Mouse (Mus musculus): ENCODE results near the gene St7. TPM values are rescaled to one million over a fixed set of nuclear protein-coding genes. Genes with fewer than 3 reads are reported as not detected.
A peak's percentile ranks its signal among the peaks of the same experiment; 100 is the strongest.
"Not testable (repeated sequence)": the region's sequence is repeated elsewhere in the genome, so short reads cannot be mapped to it uniquely, and the experiment has no call there.

Gene St7
- polyA plus RNA-seq, 1 experiment from 2014 or later = 32.9 TPM

DNA sequence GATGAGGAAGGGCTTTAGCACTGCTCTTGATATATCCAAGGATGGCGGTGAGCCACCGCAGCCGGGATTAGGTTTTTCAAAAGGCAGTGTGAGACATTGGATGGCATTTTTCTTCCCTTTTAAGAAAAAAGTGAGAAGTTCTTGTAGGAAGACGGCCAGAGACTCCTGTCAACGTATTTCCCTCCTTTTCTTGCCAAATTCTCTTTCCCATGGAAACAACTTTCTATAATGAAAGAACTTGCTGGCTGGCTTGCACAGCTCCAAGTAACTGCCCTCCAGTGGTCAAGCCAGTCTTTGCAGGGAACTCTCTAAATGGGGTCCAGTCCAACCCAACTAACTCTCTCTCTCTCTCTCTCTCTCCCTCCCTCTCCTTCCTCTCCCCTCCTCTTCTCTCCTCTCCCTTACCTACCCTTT, 3.6 kb downstream of the St7 start:
- Histone ChIP-seq H3K36me3 (ENCODE audit: control insufficient read depth, insufficient read depth, low read length) (no peaks in the 10 kb centered on the region), H3K27me3 (ENCODE audit: control insufficient read depth, insufficient read depth, low read length) (no peaks in the 10 kb centered on the region), H3K9me3 (ENCODE audit: control insufficient read depth, low read length) (no peaks in the 10 kb centered on the region), H3K9ac (ENCODE audit: low read length) (no peak overlapping the region), H3K4me1 (replicated peaks; ENCODE audit: control insufficient read depth, insufficient read depth, low read length) (0 out of 2 replicates have a peak, but pooled peaks cover 2% of the 10 kb centered on the region), H3K27ac (ENCODE audit: low read depth, low read length) (no peak overlapping the region), H3K4me3 (ENCODE audit: low read depth, low read length) (no peak overlapping the region), H3K4me2 (ENCODE audit: low read depth, low read length, severe bottlenecking) (no peak overlapping the region)
- 59% methylated on average over 5 of the region's 5 CpGs for WGBS
- ATAC-seq (replicated peaks; ENCODE audit: low FRiP score) (no peak), DNase-seq (ENCODE audit: low spot score) (peak; percentile 61)

DNA sequence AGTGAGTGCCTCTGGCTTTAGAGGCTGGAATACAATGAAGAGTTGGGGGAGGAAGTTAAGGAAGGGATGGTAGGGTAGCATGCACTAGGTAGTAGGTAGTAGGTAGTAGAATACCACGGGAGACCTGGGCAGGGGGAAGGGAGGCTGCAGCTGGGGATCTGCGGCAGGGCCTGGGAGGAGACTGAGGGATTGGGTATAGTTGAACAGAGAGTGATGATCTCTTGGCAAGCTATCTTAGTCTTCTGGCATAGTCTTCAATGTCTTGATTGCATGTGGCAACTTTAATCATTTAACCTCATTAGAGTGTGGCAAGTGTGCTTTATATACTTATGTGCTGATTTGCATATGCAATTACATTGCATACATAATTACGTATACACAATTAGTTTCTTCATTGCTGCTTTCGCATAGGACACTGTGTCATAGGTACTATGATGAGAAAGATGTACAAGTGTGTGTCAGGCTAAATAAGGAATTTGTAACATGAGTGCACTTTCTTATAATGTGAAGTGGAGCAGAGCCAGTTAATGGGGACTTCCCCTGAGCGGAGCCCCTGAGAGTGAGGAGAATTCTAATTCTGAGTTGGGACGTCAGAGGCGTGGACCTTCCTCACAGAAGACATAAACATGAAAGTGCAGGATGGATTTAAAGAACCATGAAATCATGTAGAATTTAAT, 8.3 kb downstream of the St7 start:
- Histone ChIP-seq H3K9ac (ENCODE audit: low read length) (no peak overlapping the region), H3K27me3 (ENCODE audit: control insufficient read depth, insufficient read depth, low read length) (no peaks in the 10 kb centered on the region), H3K4me1 (replicated peaks; ENCODE audit: control insufficient read depth, insufficient read depth, low read length) (0 out of 2 replicates have a peak, but pooled peaks cover under 1% of the 10 kb centered on the region), H3K9me3 (ENCODE audit: control insufficient read depth, low read length) (no peaks in the 10 kb centered on the region), H3K4me3 (ENCODE audit: low read depth, low read length) (no peak overlapping the region), H3K27ac (ENCODE audit: low read depth, low read length) (no peak overlapping the region), H3K36me3 (ENCODE audit: control insufficient read depth, insufficient read depth, low read length) (no peaks in the 10 kb centered on the region), H3K4me2 (ENCODE audit: low read depth, low read length, severe bottlenecking) (no peak overlapping the region)
- DNase-seq (ENCODE audit: low spot score) = no peak
- WGBS = 62% methylated on average over 7 of the region's 7 CpGs
- ATAC-seq (replicated peaks; ENCODE audit: low FRiP score) = peak; percentile 28

- H3K4me1 ChIP-seq (replicated peaks; ENCODE audit: control insufficient read depth, insufficient read depth, low read length); H3K27me3 ChIP-seq (ENCODE audit: control insufficient read depth, insufficient read depth, low read length); H3K27ac ChIP-seq (ENCODE audit: low read depth, low read length); ATAC-seq (replicated peaks; ENCODE audit: low FRiP score); DNase-seq (ENCODE audit: low spot score); H3K4me2 ChIP-seq (ENCODE audit: low read depth, low read length, severe bottlenecking); H3K9me3 ChIP-seq (ENCODE audit: control insufficient read depth, low read length); H3K9ac ChIP-seq (ENCODE audit: low read length); H3K4me3 ChIP-seq (ENCODE audit: low read depth, low read length); H3K36me3 ChIP-seq (ENCODE audit: control insufficient read depth, insufficient read depth, low read length): not testable (repeated sequence)
- 87% methylated on average over 1 of the region's 1 CpGs for WGBS
Measured at GRCm38 (mm10) chr6:17704038-17704437, 11.3 kb downstream of the St7 start.

DNA sequence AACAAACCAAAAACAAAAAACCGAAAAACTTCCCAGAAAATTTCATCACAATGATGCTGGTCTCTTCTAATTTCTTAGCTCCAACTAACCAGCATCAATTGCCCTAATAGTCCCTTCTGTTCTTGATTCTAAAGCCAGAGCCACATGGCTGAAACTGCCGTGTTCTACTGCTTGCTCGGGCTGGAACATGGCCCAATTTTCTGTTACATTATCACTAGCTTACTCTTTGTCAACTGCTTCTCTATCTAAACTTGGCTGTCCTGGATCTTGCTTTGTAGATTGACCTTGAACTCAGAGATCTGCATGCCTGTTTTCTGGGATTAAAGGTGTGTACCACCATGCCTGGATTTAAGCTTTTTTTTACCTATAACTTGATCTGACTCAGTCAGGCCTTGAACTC, 13.2 kb downstream of the St7 start:
- Histone ChIP-seq H3K9ac (ENCODE audit: low read length) (no peak overlapping the region), H3K4me3 (ENCODE audit: low read depth, low read length) (no peak overlapping the region), H3K9me3 (ENCODE audit: control insufficient read depth, low read length) (no peaks in the 10 kb centered on the region), H3K27me3 (ENCODE audit: control insufficient read depth, insufficient read depth, low read length) (no peaks in the 10 kb centered on the region), H3K4me1 (replicated peaks; ENCODE audit: control insufficient read depth, insufficient read depth, low read length) (no peaks in the 10 kb centered on the region), H3K4me2 (ENCODE audit: low read depth, low read length, severe bottlenecking) (no peak overlapping the region), H3K27ac (ENCODE audit: low read depth, low read length) (no peak overlapping the region), H3K36me3 (ENCODE audit: control insufficient read depth, insufficient read depth, low read length) (no peaks in the 10 kb centered on the region)
- 95% methylated on average over 3 of the region's 3 CpGs for WGBS
- no peak for ATAC-seq (replicated peaks; ENCODE audit: low FRiP score)
- DNase-seq (ENCODE audit: low spot score) = no peak

GRCm38 (mm10) chr6:17718978-17719377, 26.2 kb downstream of the St7 start:
- Histone ChIP-seq H3K9me3 (ENCODE audit: control insufficient read depth, low read length) (no peaks in the 10 kb centered on the region), H3K27ac (ENCODE audit: low read depth, low read length) (no peak overlapping the region), H3K36me3 (ENCODE audit: control insufficient read depth, insufficient read depth, low read length) (no peaks in the 10 kb centered on the region), H3K27me3 (ENCODE audit: control insufficient read depth, insufficient read depth, low read length) (no peaks in the 10 kb centered on the region), H3K9ac (ENCODE audit: low read length) (no peak overlapping the region), H3K4me2 (ENCODE audit: low read depth, low read length, severe bottlenecking) (no peak overlapping the region), H3K4me3 (ENCODE audit: low read depth, low read length) (no peak overlapping the region), H3K4me1 (replicated peaks; ENCODE audit: control insufficient read depth, insufficient read depth, low read length) (no peaks in the 10 kb centered on the region)
- ATAC-seq (replicated peaks; ENCODE audit: low FRiP score) (no peak), DNase-seq (ENCODE audit: low spot score) (no peak)
- 93% methylated on average over 7 of the region's 7 CpGs for WGBS

- no peak overlapping the region for H3K4me3 ChIP-seq (ENCODE audit: low read depth, low read length)
- no peak overlapping the region for H3K9ac ChIP-seq (ENCODE audit: low read length)
- ATAC-seq (replicated peaks; ENCODE audit: low FRiP score) (no peak), DNase-seq (ENCODE audit: low spot score) (no peak)
- no peak overlapping the region for H3K4me2 ChIP-seq (ENCODE audit: low read depth, low read length, severe bottlenecking)
- no peaks in the 10 kb centered on the region for H3K4me1 ChIP-seq (replicated peaks; ENCODE audit: control insufficient read depth, insufficient read depth, low read length)
- no peak overlapping the region for H3K27ac ChIP-seq (ENCODE audit: low read depth, low read length)
- no peaks in the 10 kb centered on the region for H3K36me3 ChIP-seq (ENCODE audit: control insufficient read depth, insufficient read depth, low read length)
- no peaks in the 10 kb centered on the region for H3K9me3 ChIP-seq (ENCODE audit: control insufficient read depth, low read length)
- no peaks in the 10 kb centered on the region for H3K27me3 ChIP-seq (ENCODE audit: control insufficient read depth, insufficient read depth, low read length)
- WGBS = 96% methylated on average over 5 of the region's 5 CpGs
Measured at GRCm38 (mm10) chr6:17719423-17719822, 26.7 kb downstream of the St7 start.

- Histone ChIP-seq H3K9me3 (ENCODE audit: control insufficient read depth, low read length) (no peaks in the 10 kb centered on the region), H3K27ac (ENCODE audit: low read depth, low read length) (no peak overlapping the region), H3K4me1 (replicated peaks; ENCODE audit: control insufficient read depth, insufficient read depth, low read length) (no peaks in the 10 kb centered on the region), H3K9ac (ENCODE audit: low read length) (no peak overlapping the region), H3K36me3 (ENCODE audit: control insufficient read depth, insufficient read depth, low read length) (no peaks in the 10 kb centered on the region), H3K4me2 (ENCODE audit: low read depth, low read length, severe bottlenecking) (no peak overlapping the region), H3K4me3 (ENCODE audit: low read depth, low read length) (no peak overlapping the region), H3K27me3 (ENCODE audit: control insufficient read depth, insufficient read depth, low read length) (no peaks in the 10 kb centered on the region)
- DNase-seq (ENCODE audit: low spot score) = no peak
- no peak for ATAC-seq (replicated peaks; ENCODE audit: low FRiP score)
- 85% methylated on average over 6 of the region's 6 CpGs for WGBS
Measured at GRCm38 (mm10) chr6:17720022-17720421, 27.3 kb downstream of the St7 start.

DNA sequence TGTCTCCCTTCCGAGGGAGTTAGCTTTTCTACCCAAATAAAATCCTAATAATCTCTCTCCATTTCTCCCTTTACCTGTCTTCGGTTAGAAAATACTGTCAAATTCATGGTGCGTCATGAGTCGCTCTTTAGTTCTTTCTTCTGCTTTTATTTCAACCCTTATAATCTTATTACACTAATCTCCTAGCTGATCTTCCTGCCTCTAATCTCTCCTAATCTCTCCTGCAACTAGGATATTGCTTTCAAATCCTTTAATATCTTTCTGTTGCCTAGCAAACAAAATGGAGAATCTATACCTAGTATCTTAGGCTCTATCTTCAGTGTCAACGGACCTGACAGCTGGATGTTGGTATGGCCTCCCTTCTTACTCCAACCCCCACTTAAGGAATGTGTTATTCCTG, 29.0 kb downstream of the St7 start:
- Histone ChIP-seq H3K9me3 (ENCODE audit: control insufficient read depth, low read length) (no peaks in the 10 kb centered on the region), H3K4me1 (replicated peaks; ENCODE audit: control insufficient read depth, insufficient read depth, low read length) (no peaks in the 10 kb centered on the region), H3K4me2 (ENCODE audit: low read depth, low read length, severe bottlenecking) (no peak overlapping the region), H3K27me3 (ENCODE audit: control insufficient read depth, insufficient read depth, low read length) (no peaks in the 10 kb centered on the region), H3K4me3 (ENCODE audit: low read depth, low read length) (no peak overlapping the region), H3K27ac (ENCODE audit: low read depth, low read length) (no peak overlapping the region), H3K9ac (ENCODE audit: low read length) (no peak overlapping the region), H3K36me3 (ENCODE audit: control insufficient read depth, insufficient read depth, low read length) (no peaks in the 10 kb centered on the region)
- WGBS = 53% methylated on average over 5 of the region's 5 CpGs
- DNase-seq (ENCODE audit: low spot score) (no peak), ATAC-seq (replicated peaks; ENCODE audit: low FRiP score) (no peak)

DNA sequence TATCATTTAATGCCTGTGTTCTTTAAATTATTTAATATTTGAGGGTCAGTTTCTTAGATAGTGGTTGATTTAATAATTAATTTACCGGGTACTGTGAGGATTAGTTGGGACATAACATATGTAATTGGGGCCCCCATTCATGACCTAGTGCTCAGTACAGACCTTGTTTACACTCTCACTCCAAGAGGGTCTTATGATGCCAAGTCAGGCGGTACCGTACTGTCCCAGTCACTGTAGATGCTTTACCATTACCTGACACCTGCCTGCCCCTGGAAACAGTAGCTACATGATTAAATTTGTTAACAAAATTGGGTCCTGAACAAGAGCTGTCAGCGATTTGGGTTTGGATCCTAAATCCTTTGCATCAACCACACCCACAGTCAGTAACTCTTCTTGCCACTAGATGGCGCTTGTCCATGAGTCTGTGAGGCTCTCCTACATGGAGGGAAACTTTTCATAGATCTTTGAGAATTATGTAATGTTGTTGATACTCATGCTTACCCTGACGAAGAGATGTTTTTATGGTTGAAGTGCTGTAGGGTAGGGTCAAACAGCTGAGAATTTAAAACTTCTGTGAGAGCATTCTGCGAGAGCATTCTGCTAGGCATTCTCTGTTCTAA, 33.2 kb downstream of the St7 start:
- Histone ChIP-seq H3K4me2 (ENCODE audit: low read depth, low read length, severe bottlenecking) (no peak overlapping the region), H3K4me3 (ENCODE audit: low read depth, low read length) (no peak overlapping the region), H3K27ac (ENCODE audit: low read depth, low read length) (no peak overlapping the region), H3K9me3 (ENCODE audit: control insufficient read depth, low read length) (no peaks in the 10 kb centered on the region), H3K9ac (ENCODE audit: low read length) (no peak overlapping the region), H3K27me3 (ENCODE audit: control insufficient read depth, insufficient read depth, low read length) (no peaks in the 10 kb centered on the region), H3K36me3 (ENCODE audit: control insufficient read depth, insufficient read depth, low read length) (no peaks in the 10 kb centered on the region), H3K4me1 (replicated peaks; ENCODE audit: control insufficient read depth, insufficient read depth, low read length) (no peaks in the 10 kb centered on the region)
- WGBS = 50% methylated on average over 7 of the region's 7 CpGs
- no peak for DNase-seq (ENCODE audit: low spot score)
- ATAC-seq (replicated peaks; ENCODE audit: low FRiP score) = peak; percentile 72; the same call in 1 of the 2 replicates
